Mouse (Mus musculus): Measurements from ENCODE around the gene Dnmbp.

Dnmbp gene

GRCm38 (mm10) chr19:43905985-43906384 lies 34.0 kb downstream of the Dnmbp start:
- peak; percentile 67 for DNase-seq

DNA sequence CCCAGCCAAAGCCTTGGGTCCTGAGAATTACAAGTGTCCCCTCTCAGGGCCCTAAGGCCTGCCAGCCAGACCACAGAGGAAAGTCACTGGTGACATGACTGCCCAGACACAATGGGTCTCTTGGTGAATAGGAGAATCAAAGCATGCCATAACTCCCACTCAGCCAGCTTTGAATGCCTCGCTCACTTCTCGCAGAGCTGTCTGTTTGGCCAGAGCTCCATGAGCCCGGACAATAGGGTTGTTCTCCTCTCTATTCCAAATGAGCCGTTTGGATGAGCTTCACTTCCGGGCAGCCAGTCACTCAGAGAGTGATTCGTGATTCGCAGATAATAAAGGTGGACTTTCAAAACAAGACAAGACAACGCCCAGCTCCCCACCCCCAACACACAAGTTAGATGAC lies 34.9 kb downstream of the Dnmbp start:
- no peak for DNase-seq

GRCm38 (mm10) chr19:43904327-43904726 lies 35.7 kb downstream of the Dnmbp start:
- DNase-seq, result no peak

- DNase-seq, result no peak
Measured at GRCm38 (mm10) chr19:43902887-43903286, 37.1 kb downstream of the Dnmbp start.

GRCm38 (mm10) chr19:43900690-43901089 lies 39.3 kb downstream of the Dnmbp start:
- DNase-seq, result no peak

DNA sequence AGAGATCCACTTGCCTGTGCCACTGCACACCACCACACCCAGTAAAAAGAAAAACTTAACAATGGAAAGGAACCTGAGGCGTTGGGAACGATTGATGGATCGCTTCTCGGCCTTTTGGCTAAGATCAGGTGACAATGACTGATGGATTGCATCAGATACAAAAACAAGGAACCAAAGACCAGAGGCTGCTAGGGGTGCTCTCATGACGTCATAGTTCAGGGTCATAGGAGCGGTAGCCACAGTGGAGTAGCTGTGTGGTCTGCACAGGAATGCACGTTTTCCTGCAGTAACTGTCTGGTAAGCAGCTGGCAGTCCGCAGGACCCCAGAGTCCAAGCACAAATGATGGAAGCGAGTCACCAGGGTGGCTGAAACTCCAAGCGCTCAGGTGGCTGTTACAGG lies 41.4 kb downstream of the Dnmbp start:
- DNase-seq, result no peak

- DNase-seq, result no peak
Measured at GRCm38 (mm10) chr19:43896441-43896840, 43.5 kb downstream of the Dnmbp start.

DNA sequence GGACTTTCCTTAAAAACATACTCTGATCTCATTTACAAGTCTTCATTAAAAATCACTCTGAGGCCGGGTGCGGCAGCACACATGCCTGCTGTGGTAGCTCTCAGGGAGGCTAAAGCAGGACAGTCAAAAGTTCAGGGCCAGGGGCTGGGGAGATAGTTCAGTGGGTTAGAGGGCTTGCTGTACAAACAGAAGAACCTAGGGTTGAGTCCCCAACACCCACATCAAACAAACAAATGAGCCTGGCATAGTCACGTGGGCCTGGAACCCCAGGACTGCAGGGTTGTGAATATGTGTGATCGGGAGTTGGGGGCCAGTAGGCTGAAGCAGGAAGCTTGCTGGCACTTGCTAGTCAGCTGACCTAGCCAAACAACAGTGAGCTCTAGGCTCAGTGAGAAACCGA lies 44.0 kb downstream of the Dnmbp start:
- DNase-seq, result no peak

DNA sequence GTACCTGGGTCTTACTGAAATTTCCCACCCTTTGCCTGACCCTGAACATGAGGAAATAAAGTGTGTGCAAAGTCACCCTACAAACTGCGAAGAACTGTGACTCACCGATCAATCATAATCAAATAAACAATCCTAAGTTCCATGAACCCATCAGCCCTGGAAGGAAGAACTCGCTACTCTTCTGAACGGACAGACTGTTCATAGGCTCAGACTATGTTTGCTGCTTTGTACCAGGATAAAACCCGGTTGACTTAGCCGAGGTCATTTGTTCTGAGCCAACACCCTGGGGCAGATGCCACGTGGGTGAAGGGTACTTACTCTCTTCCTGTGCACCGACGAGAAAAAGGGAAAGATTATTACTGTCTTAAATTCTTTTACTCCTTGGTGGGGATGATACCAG lies 45.2 kb downstream of the Dnmbp start:
- no peak for DNase-seq

DNA sequence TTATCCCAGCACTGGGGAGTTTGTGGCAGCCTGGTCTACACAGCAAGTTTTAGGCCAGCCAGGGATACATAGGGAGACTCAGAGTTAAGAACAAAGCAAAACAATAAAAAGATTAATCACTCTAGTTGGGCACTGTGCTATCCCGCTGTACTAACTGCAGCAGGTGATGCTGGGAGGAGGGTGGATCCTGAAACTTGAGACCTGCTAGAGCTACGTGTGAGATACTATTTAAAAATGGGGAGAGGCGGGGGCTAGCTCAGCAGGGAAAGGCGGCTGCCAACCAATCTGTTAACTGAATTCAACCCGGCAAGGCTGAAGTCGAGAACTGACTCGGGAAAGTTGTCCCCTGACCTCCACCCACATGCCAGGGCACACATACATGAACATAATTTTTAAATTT lies 45.9 kb downstream of the Dnmbp start:
- no peak for DNase-seq

GRCm38 (mm10) chr19:43890487-43890886 lies 49.5 kb downstream of the Dnmbp start:
- no peak for DNase-seq

DNA sequence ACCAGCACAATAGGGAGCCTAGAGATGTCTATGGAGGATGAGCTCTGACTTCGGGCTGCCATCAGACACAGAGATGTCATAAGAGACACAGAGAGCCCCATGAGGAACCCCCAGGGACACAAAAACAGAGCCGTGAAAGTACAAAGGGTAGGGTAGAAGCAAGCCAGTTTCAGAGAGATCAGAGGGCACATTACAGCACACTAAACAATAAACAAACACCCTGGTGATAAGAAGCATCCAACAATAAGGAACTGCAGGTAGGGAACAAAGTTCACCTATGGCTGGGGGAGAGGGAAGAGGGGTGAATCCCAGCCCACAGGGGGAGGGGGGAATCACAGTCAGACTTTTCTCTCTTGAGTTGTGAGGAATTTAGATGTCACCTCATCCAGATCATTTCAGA lies 52.3 kb downstream of the Dnmbp start:
- DNase-seq, result no peak

GRCm38 (mm10) chr19:43887242-43887641 lies 52.7 kb downstream of the Dnmbp start:
- DNase-seq, result no peak

GRCm38 (mm10) chr19:43886371-43887099 lies 53.5 kb downstream of the Dnmbp start:
- no peak for DNase-seq

GRCm38 (mm10) chr19:43884668-43885498 lies 55.1 kb downstream of the Dnmbp start:
- no peak for DNase-seq

GRCm38 (mm10) chr19:43882895-43883573 lies 57.0 kb downstream of the Dnmbp start:
- DNase-seq, result no peak

GRCm38 (mm10) chr19:43881615-43882014 lies 58.4 kb downstream of the Dnmbp start:
- no peak for DNase-seq

DNA sequence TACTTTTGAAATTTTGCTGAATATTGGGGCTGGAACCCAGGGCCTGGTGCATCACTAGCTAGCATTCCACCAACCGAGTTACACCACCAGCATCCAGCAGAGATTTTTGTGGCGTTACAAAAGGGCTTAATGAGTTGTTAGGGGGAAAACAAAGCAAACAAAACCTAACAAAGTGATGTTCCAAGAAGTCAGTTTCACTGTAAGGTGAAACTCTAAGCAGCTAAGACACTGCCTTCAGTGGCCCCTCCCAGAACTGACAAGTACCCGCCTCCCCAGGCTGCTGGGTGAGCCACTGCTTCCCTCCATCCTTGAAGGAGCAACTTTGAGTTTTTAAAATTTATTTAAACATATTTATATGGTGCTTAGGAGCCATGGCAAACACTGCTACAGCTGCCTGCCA lies 59.6 kb downstream of the Dnmbp start:
- no peak for DNase-seq

GRCm38 (mm10) chr19:43879401-43880212 lies 60.4 kb downstream of the Dnmbp start:
- DNase-seq, result peak; percentile 69

GRCm38 (mm10) chr19:43878111-43879092 lies 61.6 kb downstream of the Dnmbp start:
- DNase-seq, result no peak

DNA sequence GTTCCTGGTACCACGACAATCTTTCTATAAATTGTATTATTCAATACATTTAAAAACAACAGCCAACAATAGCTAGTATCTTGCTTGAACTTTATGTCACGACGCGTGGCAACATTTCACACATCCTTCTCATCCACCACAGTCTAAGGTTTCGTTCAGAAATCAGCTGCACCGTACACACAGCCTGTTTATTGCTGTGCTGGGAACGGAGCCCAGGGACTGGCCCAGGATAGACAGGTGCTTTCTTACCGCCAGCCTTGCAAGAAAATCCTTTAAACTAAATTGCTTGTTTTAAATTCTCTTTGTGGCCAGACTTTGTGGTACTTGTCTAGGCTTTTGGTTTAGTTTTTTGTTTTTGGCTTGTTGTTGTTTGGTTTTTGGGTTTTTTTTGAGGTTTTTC lies 62.6 kb downstream of the Dnmbp start:
- DNase-seq, result no peak

- DNase-seq, result peak; percentile 75
Measured at GRCm38 (mm10) chr19:43875996-43876395, 64.0 kb downstream of the Dnmbp start.

All from lung, postnatal 14 days (tissue).